Mouse (Mus musculus) spleen, embryonic (tissue): ENCODE measurements around the gene Zfp512b.

Source experiments
- CTCF ChIA-PET: fragments of 350-600 bp; sonication (Branson Sonifier 250); formaldehyde crosslinking; loops from one replicate; lab custom pipeline; 2022; lab: Charles Lee

The Zfp512b gene

GRCm38 (mm10) chr2:181592231-181593041, at the start of gene Zfp512b:
TSS of gene Zfp512b (minus strand) at chr2:181592803.
- CTCF ChIA-PET, result interaction anchor here (0.6 kb wide), 2 partner anchors 81 to 91 kb away, joined by 3 to 4 read pairs; no protein-coding TSS in a partner anchor

- CTCF ChIA-PET, result no interaction called here
Measured at GRCm38 (mm10) chr2:181635865-181636264, 43.3 kb upstream of the Zfp512b start.

- CTCF ChIA-PET, result no interaction called here
Measured at GRCm38 (mm10) chr2:181632624-181633023, 40.0 kb upstream of the Zfp512b start.

GRCm38 (mm10) chr2:181628471-181628870, 35.9 kb upstream of the Zfp512b start:
- CTCF ChIA-PET, result no interaction called here

- CTCF ChIA-PET, result no interaction called here
Measured at GRCm38 (mm10) chr2:181623401-181623800, 30.8 kb upstream of the Zfp512b start.

- CTCF ChIA-PET, result no interaction called here
Measured at GRCm38 (mm10) chr2:181618761-181619495, 26.3 kb upstream of the Zfp512b start.

GRCm38 (mm10) chr2:181602367-181602766, 9.8 kb upstream of the Zfp512b start:
- CTCF ChIA-PET, result no interaction called here

- CTCF ChIA-PET, result no interaction called here
Measured at GRCm38 (mm10) chr2:181601751-181602145, 9.1 kb upstream of the Zfp512b start.

- CTCF ChIA-PET, result no interaction called here
Measured at GRCm38 (mm10) chr2:181600828-181601750, 8.5 kb upstream of the Zfp512b start.

GRCm38 (mm10) chr2:181600226-181600758, 7.7 kb upstream of the Zfp512b start:
- CTCF ChIA-PET, result interaction anchor here (0.5 kb wide), 1 partner anchor 185 kb away, joined by 3 read pairs; no protein-coding TSS in a partner anchor

- CTCF ChIA-PET, result interaction anchor here (0.7 to 1.0 kb wide), 2 partner anchors 101 to 183 kb away, joined by 3 to 13 read pairs; no protein-coding TSS in a partner anchor
Measured at GRCm38 (mm10) chr2:181598454-181599351, 6.1 kb upstream of the Zfp512b start, which contains the start of gene Samd10. TSS of gene Samd10 (minus strand) at chr2:181599212.

- CTCF ChIA-PET, result interaction anchor here (0.7 to 0.9 kb wide), 2 partner anchors 86 to 733 kb away, joined by 5 read pairs; no protein-coding TSS in a partner anchor
Measured at GRCm38 (mm10) chr2:181597378-181598061, 4.9 kb upstream of the Zfp512b start.

- CTCF ChIA-PET, result no interaction called here
Measured at GRCm38 (mm10) chr2:181596221-181596960, 3.8 kb upstream of the Zfp512b start.

- CTCF ChIA-PET, result interaction anchor here (0.7 kb wide), 1 partner anchor 1088 kb away, joined by 4 read pairs; no protein-coding TSS in a partner anchor
Measured at GRCm38 (mm10) chr2:181594946-181595696, 2.5 kb upstream of the Zfp512b start.

- CTCF ChIA-PET, result no interaction called here
Measured at GRCm38 (mm10) chr2:181593937-181594336, 1.3 kb upstream of the Zfp512b start.

GRCm38 (mm10) chr2:181593042-181593421, 429 bp upstream of the Zfp512b start:
- CTCF ChIA-PET, result interaction anchor here (0.6 to 0.7 kb wide), 2 partner anchors 9 to 82 kb away, joined by 3 to 12 read pairs; no protein-coding TSS in a partner anchor

- CTCF ChIA-PET, result interaction anchor here (1.0 kb wide), 1 partner anchor 9 kb away, joined by 3 read pairs; no protein-coding TSS in a partner anchor
Measured at GRCm38 (mm10) chr2:181591528-181592085, 996 bp downstream of the Zfp512b start, which contains the start of gene Prpf6. TSS of gene Prpf6 (plus strand) at chr2:181591868.
